Mouse (Mus musculus) stomach, postnatal 0 days (tissue): ENCODE data around the gene Taf1a.

ENCODE experiments used
- CTCF ChIP-seq: IDR thresholded peaks from 2 replicates; pipeline ENCODE4 v1.5.1; 2016; ENCODE audit warnings: antibody characterized with exemption, low read depth, mild to moderate bottlenecking, moderate library complexity
- EP300 ChIP-seq: optimal IDR thresholded peaks from 2 replicates; pipeline ENCODE3; 2016; ENCODE audit warnings: antibody characterized with exemption

- TF ChIP-seq CTCF (no peak), EP300 (no peak)
Measured at GRCm38 (mm10) chr1:183388426-183389406, at the start of gene Taf1a.
